Mouse (Mus musculus): ENCODE results near the gene Arhgef18. TPM values are rescaled to one million over a fixed set of nuclear protein-coding genes. Genes with fewer than 3 reads are reported as not detected.

The Arhgef18 gene
- total RNA-seq, 1 experiment from 2014 or later: 53.5 TPM

GRCm38 (mm10) chr8:3389506-3389905 lies 3.3 kb upstream of the Arhgef18 start:
- no peak for ATAC-seq (replicated peaks; ENCODE audit: insufficient number of reproducible peaks, low FRiP score, low TSS enrichment, poor library complexity, severe bottlenecking)

- no peak for ATAC-seq (replicated peaks; ENCODE audit: insufficient number of reproducible peaks, low FRiP score, low TSS enrichment, poor library complexity, severe bottlenecking)
These were observed 513 bp upstream of the Arhgef18 start for GRCm38 (mm10) chr8:3392293-3392692.

- ATAC-seq (replicated peaks; ENCODE audit: insufficient number of reproducible peaks, low FRiP score, low TSS enrichment, poor library complexity, severe bottlenecking): no peak
These were observed 1.8 kb downstream of the Arhgef18 start for GRCm38 (mm10) chr8:3394600-3394999.

- no peak for ATAC-seq (replicated peaks; ENCODE audit: insufficient number of reproducible peaks, low FRiP score, low TSS enrichment, poor library complexity, severe bottlenecking)
These were observed 2.4 kb downstream of the Arhgef18 start for GRCm38 (mm10) chr8:3395246-3395645.

- no peak for ATAC-seq (replicated peaks; ENCODE audit: insufficient number of reproducible peaks, low FRiP score, low TSS enrichment, poor library complexity, severe bottlenecking)
These were observed 4.8 kb downstream of the Arhgef18 start for GRCm38 (mm10) chr8:3397597-3397996.

GRCm38 (mm10) chr8:3400509-3400908 lies 7.7 kb downstream of the Arhgef18 start:
- no peak for ATAC-seq (replicated peaks; ENCODE audit: insufficient number of reproducible peaks, low FRiP score, low TSS enrichment, poor library complexity, severe bottlenecking)

- ATAC-seq (replicated peaks; ENCODE audit: insufficient number of reproducible peaks, low FRiP score, low TSS enrichment, poor library complexity, severe bottlenecking): no peak
These were observed 14.6 kb downstream of the Arhgef18 start for GRCm38 (mm10) chr8:3407417-3407816.

GRCm38 (mm10) chr8:3411085-3411484 lies 18.3 kb downstream of the Arhgef18 start:
- no peak for ATAC-seq (replicated peaks; ENCODE audit: insufficient number of reproducible peaks, low FRiP score, low TSS enrichment, poor library complexity, severe bottlenecking)

- ATAC-seq (replicated peaks; ENCODE audit: insufficient number of reproducible peaks, low FRiP score, low TSS enrichment, poor library complexity, severe bottlenecking): no peak
These were observed 19.1 kb downstream of the Arhgef18 start for GRCm38 (mm10) chr8:3411901-3412301.

GRCm38 (mm10) chr8:3412816-3413215 lies 20.0 kb downstream of the Arhgef18 start:
- no peak for ATAC-seq (replicated peaks; ENCODE audit: insufficient number of reproducible peaks, low FRiP score, low TSS enrichment, poor library complexity, severe bottlenecking)

GRCm38 (mm10) chr8:3414639-3415190 lies 21.9 kb downstream of the Arhgef18 start:
- no peak for ATAC-seq (replicated peaks; ENCODE audit: insufficient number of reproducible peaks, low FRiP score, low TSS enrichment, poor library complexity, severe bottlenecking)

GRCm38 (mm10) chr8:3415259-3415658 lies 22.5 kb downstream of the Arhgef18 start:
- ATAC-seq (replicated peaks; ENCODE audit: insufficient number of reproducible peaks, low FRiP score, low TSS enrichment, poor library complexity, severe bottlenecking): no peak

GRCm38 (mm10) chr8:3415661-3416060 lies 22.9 kb downstream of the Arhgef18 start:
- ATAC-seq (replicated peaks; ENCODE audit: insufficient number of reproducible peaks, low FRiP score, low TSS enrichment, poor library complexity, severe bottlenecking): no peak

- ATAC-seq (replicated peaks; ENCODE audit: insufficient number of reproducible peaks, low FRiP score, low TSS enrichment, poor library complexity, severe bottlenecking): no peak
These were observed 24.0 kb downstream of the Arhgef18 start for GRCm38 (mm10) chr8:3416846-3417245.

- no peak for ATAC-seq (replicated peaks; ENCODE audit: insufficient number of reproducible peaks, low FRiP score, low TSS enrichment, poor library complexity, severe bottlenecking)
These were observed 24.6 kb downstream of the Arhgef18 start for GRCm38 (mm10) chr8:3417455-3417854.

- ATAC-seq (replicated peaks; ENCODE audit: insufficient number of reproducible peaks, low FRiP score, low TSS enrichment, poor library complexity, severe bottlenecking): no peak
These were observed 25.3 kb downstream of the Arhgef18 start for GRCm38 (mm10) chr8:3418101-3418500.

- ATAC-seq (replicated peaks; ENCODE audit: insufficient number of reproducible peaks, low FRiP score, low TSS enrichment, poor library complexity, severe bottlenecking): no peak
These were observed 27.4 kb downstream of the Arhgef18 start for GRCm38 (mm10) chr8:3420105-3420706.

- ATAC-seq (replicated peaks; ENCODE audit: insufficient number of reproducible peaks, low FRiP score, low TSS enrichment, poor library complexity, severe bottlenecking): no peak
These were observed 28.7 kb downstream of the Arhgef18 start for GRCm38 (mm10) chr8:3421507-3421906.

GRCm38 (mm10) chr8:3425217-3425616 lies 32.4 kb downstream of the Arhgef18 start:
- ATAC-seq (replicated peaks; ENCODE audit: insufficient number of reproducible peaks, low FRiP score, low TSS enrichment, poor library complexity, severe bottlenecking): no peak

GRCm38 (mm10) chr8:3426211-3426610 lies 33.4 kb downstream of the Arhgef18 start:
- no peak for ATAC-seq (replicated peaks; ENCODE audit: insufficient number of reproducible peaks, low FRiP score, low TSS enrichment, poor library complexity, severe bottlenecking)

- no peak for ATAC-seq (replicated peaks; ENCODE audit: insufficient number of reproducible peaks, low FRiP score, low TSS enrichment, poor library complexity, severe bottlenecking)
These were observed 35.6 kb downstream of the Arhgef18 start for GRCm38 (mm10) chr8:3428426-3428825.
